Mouse (Mus musculus) intestine, embryonic 14.5 days (tissue): Measurements from ENCODE around the gene Rnf220. TPM values are rescaled to one million over a fixed set of nuclear protein-coding genes. Genes with fewer than 3 reads are reported as not detected.

Source experiments
- ATAC-seq: fragments of 200-750 bp; cut with Nextera tagmentation; replicated peaks from 2 replicates; pipeline ENCODE4 v1.8.0; 2017; ENCODE audit warnings: low read depth, moderate number of reproducible peaks, moderate TSS enrichment, moderate library complexity; ENCODE audit not compliant: low FRiP score, low TSS enrichment
- DNase-seq: peaks from one replicate; pipeline ENCODE4 v3.0.0-alpha.2; 2018; ENCODE audit warnings: low spot score
- H3K27ac ChIP-seq: fragments of 300-500 bp; sonication (generic); 2 replicates; pipeline ENCODE4 v1.5.1; 2014; ENCODE audit warnings: low read depth, mild to moderate bottlenecking, control low read depth
- H3K27me3 ChIP-seq: fragments of 300-500 bp; sonication (generic); replicated peaks from 2 replicates; pipeline ENCODE4 v1.6.1; 2014; ENCODE audit warnings: low read length, control low read depth; ENCODE audit not compliant: control insufficient read depth, insufficient read depth
- H3K36me3 ChIP-seq: fragments of 300-500 bp; sonication (generic); 2 replicates; pipeline ENCODE4 v1.6.1; 2014; ENCODE audit warnings: low read length, control low read depth; ENCODE audit not compliant: control insufficient read depth, insufficient read depth
- H3K4me1 ChIP-seq: fragments of 300-500 bp; sonication (generic); replicated peaks from 2 replicates; pipeline ENCODE4 v1.6.1; 2014; ENCODE audit warnings: low read length, control low read depth, mixed read lengths; ENCODE audit not compliant: control insufficient read depth, insufficient read depth
- H3K4me2 ChIP-seq: fragments of 300-500 bp; sonication (generic); 2 replicates; pipeline ENCODE4 v1.6.1; 2014; ENCODE audit warnings: low read length
- H3K4me3 ChIP-seq: fragments of 300-500 bp; sonication (generic); 2 replicates; pipeline ENCODE4 v1.5.1; 2014; ENCODE audit warnings: low read depth, low read length, control low read depth, mixed read lengths
- H3K9ac ChIP-seq: fragments of 300-500 bp; sonication (generic); 2 replicates; pipeline ENCODE4 v1.6.1; 2014; ENCODE audit warnings: mild to moderate bottlenecking, low read length
- H3K9me3 ChIP-seq: fragments of 300-500 bp; sonication (generic); 2 replicates; pipeline ENCODE4 v1.6.1; 2016; ENCODE audit warnings: low read length, control low read depth; ENCODE audit not compliant: control insufficient read depth
- WGBS: fragments of 180-500 bp; shearing (Covaris S2); extraction: QIAGEN DNeasy Blood & Tissue Kit; methylation state at CpG from one replicate; pipeline ENCODE4 v1.1.7; 2014; 5-methylcytosine and 5-hydroxymethylcytosine counted together
- polyA plus RNA-seq: library from polyadenylated mRNA; unstranded; fragments of >200 nt; fragmentation: Nextera tagmentation; extraction: Ambion mirVana; gene quantifications from 2 replicates; pipeline ENCODE4 v1.2.1, GENCODE M21; 2014

Gene Rnf220
- polyA plus RNA-seq, 1 experiment from 2014 or later, result 65.1 TPM

DNA sequence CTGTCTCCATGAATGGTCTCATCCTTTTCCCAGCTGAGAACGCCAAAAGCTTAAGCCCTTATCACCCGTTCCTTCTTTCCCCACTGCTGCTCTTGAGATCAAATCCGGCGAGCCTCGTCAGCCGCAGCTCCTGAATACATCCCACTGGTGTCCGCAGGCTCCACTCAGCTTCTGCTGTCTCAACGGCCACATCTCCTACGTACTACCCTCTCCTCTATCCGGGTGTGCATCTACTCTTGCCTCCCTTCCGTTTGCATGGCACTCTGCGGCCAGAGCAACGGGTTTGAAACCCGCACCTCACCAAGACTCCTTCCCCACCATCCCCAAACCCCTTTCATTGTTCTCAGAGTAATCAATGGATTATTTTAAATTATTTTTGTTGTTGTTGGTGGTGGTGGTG is 58.8 kb downstream of the Rnf220 start:
- no peak overlapping the region for H3K4me3 ChIP-seq
- no peak for ATAC-seq
- 74% methylated on average over 14 of the region's 14 CpGs for WGBS
- H3K27ac ChIP-seq, result no peak overlapping the region
- no peaks in the 10 kb centered on the region for H3K36me3 ChIP-seq
- H3K9ac ChIP-seq, result no peak overlapping the region
- H3K4me2 ChIP-seq, result no peak overlapping the region
- DNase-seq, result no peak
- H3K27me3 ChIP-seq, result 0 out of 2 replicates have a peak, but pooled peaks cover 7% of the 10 kb centered on the region
- H3K9me3 ChIP-seq, result no peaks in the 10 kb centered on the region
- H3K4me1 ChIP-seq, result 0 out of 2 replicates have a peak, but pooled peaks cover 2% of the 10 kb centered on the region

DNA sequence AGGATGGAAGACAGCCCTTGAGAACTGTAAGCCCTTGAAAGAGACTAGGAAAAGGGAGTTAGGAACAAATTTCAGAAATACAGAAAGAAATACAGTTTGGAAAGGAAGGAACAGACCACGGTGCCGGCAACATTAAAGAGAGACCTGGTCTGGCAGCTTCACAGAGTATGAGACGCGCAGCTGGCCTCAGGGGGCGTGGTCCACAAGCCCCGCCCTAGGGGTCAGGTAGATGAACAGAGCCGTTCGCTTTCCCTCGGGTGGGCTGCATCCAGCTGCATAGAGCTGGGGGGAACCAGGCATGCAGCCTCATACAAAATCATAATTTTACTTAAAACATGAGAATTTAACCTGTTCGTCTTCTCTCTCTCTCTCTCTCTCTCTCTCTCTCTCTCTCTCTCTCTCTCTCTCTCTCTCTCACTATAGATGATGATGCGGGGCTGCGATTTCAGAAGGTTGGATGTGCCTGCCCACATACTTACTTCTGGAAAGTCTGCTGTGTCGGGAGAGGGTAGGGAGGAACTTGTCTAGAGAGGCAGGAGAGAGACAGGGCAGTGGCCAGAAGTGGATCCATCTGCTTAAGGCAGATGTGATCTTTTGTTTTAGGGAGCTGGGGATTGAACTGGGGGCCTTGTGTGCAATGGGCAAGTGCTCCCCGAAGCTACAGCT is 59.7 kb downstream of the Rnf220 start:
- H3K4me3 ChIP-seq, result no peak overlapping the region
- H3K9ac ChIP-seq, result no peak overlapping the region
- no peak overlapping the region for H3K27ac ChIP-seq
- WGBS, result 22% methylated on average over 14 of the region's 14 CpGs
- 0 out of 2 replicates have a peak, but pooled peaks cover 7% of the 10 kb centered on the region for H3K27me3 ChIP-seq
- no peak overlapping the region for H3K4me2 ChIP-seq
- no peaks in the 10 kb centered on the region for H3K9me3 ChIP-seq
- ATAC-seq, result no peak
- H3K36me3 ChIP-seq, result no peaks in the 10 kb centered on the region
- H3K4me1 ChIP-seq, result 0 out of 2 replicates have a peak, but pooled peaks cover 2% of the 10 kb centered on the region
- no peak for DNase-seq

DNA sequence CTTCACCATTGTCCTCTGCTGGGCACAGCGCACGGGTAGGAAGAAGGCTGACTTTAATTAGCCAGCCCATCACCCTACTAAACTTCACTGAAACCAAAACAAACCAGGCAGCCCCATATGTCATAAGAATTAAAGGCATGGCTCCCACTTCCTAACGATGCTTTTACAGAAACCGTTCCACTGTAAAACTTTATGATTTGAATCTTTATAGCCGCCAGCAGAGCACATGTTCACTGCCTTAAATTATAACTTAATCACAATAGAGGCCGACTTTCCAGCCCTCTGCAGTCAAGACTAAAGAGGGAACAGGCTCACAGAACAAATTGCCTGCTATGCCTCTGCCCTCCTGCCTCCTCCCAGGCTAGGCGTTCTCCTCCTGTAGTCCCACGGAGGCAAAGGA is 62.5 kb downstream of the Rnf220 start:
- H3K9me3 ChIP-seq, result no peaks in the 10 kb centered on the region
- H3K4me1 ChIP-seq, result 0 out of 2 replicates have a peak, but pooled peaks cover 2% of the 10 kb centered on the region
- DNase-seq (no peak), ATAC-seq (no peak)
- no peak overlapping the region for H3K9ac ChIP-seq
- no peaks in the 10 kb centered on the region for H3K36me3 ChIP-seq
- no peak overlapping the region for H3K27ac ChIP-seq
- H3K4me2 ChIP-seq, result no peak overlapping the region
- 51% methylated on average over 8 of the region's 8 CpGs for WGBS
- no peak overlapping the region for H3K4me3 ChIP-seq
- peaks cover 7% of the 10 kb centered on the region; the same call in 1 of the 2 replicates for H3K27me3 ChIP-seq

DNA sequence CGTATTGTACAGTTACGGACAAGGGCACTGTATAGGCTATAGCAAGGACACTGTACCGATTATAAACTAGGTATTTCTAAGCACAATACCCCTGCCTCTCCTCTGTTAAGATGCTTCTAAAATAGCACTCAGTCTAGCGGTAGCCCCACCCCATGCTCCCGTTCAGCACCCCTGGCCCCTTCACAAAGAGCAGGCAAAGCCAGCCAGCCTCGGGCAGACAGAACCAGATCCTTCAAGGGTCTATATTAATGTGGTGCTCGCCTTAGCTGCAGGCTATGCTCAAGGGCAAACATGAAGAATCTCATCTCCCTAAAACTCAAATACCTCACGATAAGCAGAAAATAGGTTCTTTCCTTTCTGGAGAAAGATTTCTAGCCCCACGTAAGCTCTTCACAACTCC is 67.2 kb downstream of the Rnf220 start:
- no peak overlapping the region for H3K4me2 ChIP-seq
- H3K36me3 ChIP-seq, result no peaks in the 10 kb centered on the region
- ATAC-seq, result no peak
- no peak for DNase-seq
- 72% methylated on average over 9 of the region's 9 CpGs for WGBS
- no peak overlapping the region for H3K4me3 ChIP-seq
- no peaks in the 10 kb centered on the region for H3K9me3 ChIP-seq
- no peak overlapping the region for H3K27ac ChIP-seq
- 0 out of 2 replicates have a peak, but pooled peaks cover 3% of the 10 kb centered on the region for H3K4me1 ChIP-seq
- H3K9ac ChIP-seq, result no peak overlapping the region
- H3K27me3 ChIP-seq, result peaks cover 6% of the 10 kb centered on the region

DNA sequence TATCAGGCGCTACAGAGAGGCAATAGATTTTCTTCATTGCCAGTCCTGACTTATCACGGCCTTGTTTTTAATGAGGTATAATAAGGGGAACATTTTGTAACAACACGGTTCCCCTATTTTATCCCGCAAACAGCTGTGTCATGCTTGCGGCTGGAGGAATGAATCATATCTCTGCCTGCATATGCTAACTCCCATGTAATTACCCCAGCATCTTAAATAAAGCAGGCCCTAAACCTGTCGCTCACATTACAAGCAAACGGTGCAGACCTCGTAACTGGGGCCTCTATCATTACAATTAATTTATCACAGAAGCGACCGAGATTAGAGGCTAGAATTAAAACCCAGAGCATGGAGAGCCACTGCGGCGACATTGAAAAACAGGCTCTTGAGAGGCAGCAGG is 69.3 kb downstream of the Rnf220 start:
- 28% methylated on average over 12 of the region's 12 CpGs for WGBS
- Histone ChIP-seq H3K9ac (no peak overlapping the region), H3K36me3 (no peaks in the 10 kb centered on the region), H3K27me3 (peaks cover 6% of the 10 kb centered on the region), H3K4me1 (0 out of 2 replicates have a peak, but pooled peaks cover 3% of the 10 kb centered on the region), H3K4me3 (no peak overlapping the region), H3K27ac (no peak overlapping the region), H3K9me3 (no peaks in the 10 kb centered on the region), H3K4me2 (no peak overlapping the region)
- no peak for ATAC-seq
- DNase-seq, result no peak

DNA sequence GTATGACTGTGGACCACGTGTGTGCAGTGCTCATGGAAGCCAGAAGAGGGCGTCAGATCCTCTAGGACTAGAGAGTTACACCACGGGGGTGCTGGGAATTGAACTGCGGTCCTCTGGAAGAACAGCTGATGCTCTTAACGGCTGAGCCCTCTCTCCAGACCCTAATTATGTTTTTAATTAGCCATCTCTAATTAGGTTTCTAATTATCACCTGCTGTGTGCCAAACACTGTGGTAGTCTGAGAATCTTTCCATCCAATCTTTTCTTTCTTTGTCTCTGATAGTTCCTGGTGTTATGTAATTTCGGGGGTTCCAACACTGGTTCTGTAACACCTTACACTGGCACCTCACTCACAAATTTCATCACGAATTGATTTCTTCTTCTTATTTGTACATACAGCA is 75.8 kb downstream of the Rnf220 start:
- no peak overlapping the region for H3K9ac ChIP-seq
- DNase-seq, result no peak
- no peak overlapping the region for H3K4me2 ChIP-seq
- 89% methylated on average over 7 of the region's 7 CpGs for WGBS
- ATAC-seq, result no peak
- H3K4me3 ChIP-seq, result no peak overlapping the region
- H3K4me1 ChIP-seq, result no peaks in the 10 kb centered on the region
- H3K36me3 ChIP-seq, result no peaks in the 10 kb centered on the region
- H3K9me3 ChIP-seq, result 0 out of 2 replicates have a peak, but pooled peaks cover 2% of the 10 kb centered on the region
- H3K27ac ChIP-seq, result no peak overlapping the region
- H3K27me3 ChIP-seq, result no peaks in the 10 kb centered on the region

DNA sequence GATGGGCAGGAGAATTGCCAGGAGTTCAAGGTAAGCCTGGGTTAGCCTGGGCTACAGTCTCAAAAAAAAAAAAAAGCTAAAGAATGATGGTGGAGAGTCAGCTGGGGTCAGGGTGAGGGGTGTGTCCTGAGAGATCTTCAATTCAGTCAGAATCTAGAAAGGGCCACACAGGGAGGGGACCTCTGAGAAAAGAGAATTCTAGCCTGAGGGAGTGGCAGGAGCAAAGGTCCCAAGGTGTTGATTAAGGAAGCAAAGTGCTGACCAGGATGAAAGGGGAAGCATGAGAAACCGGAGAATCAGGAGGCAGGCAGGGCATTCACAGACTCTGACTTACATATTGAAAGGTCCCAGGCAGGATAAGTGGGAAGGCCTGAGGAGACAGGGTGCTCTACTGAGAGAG is 80.0 kb downstream of the Rnf220 start:
- Histone ChIP-seq H3K27me3 (no peaks in the 10 kb centered on the region), H3K9me3 (0 out of 2 replicates have a peak, but pooled peaks cover 2% of the 10 kb centered on the region), H3K36me3 (no peaks in the 10 kb centered on the region), H3K4me1 (no peaks in the 10 kb centered on the region), H3K9ac (no peak overlapping the region), H3K27ac (no peak overlapping the region), H3K4me2 (no peak overlapping the region), H3K4me3 (no peak overlapping the region)
- ATAC-seq (no peak), DNase-seq (no peak)
- 63% methylated on average over 1 of the region's 1 CpGs for WGBS

DNA sequence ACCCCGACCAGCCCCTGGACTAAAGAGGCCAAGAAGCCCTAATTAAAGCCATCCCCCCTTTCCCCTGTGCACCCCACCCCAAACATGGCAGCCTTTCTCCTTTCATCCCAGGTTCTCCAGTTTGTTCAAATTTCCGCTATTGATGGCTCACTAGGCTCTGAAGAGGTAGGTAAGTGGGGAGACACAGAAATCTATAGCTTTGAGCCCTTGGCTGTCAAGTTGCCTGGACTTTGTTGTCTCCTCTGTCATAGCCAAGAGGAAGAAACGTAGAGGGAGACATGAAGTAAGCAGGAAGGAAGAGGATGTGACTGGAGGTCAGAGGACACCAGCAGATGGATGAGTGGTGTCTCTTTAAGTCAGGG is 86.8 kb downstream of the Rnf220 start:
- no peaks in the 10 kb centered on the region for H3K36me3 ChIP-seq
- H3K4me1 ChIP-seq, result no peaks in the 10 kb centered on the region
- no peak overlapping the region for H3K9ac ChIP-seq
- H3K4me2 ChIP-seq, result no peak overlapping the region
- H3K27me3 ChIP-seq, result no peaks in the 10 kb centered on the region
- DNase-seq (no peak), ATAC-seq (no peak)
- H3K27ac ChIP-seq, result no peak overlapping the region
- H3K4me3 ChIP-seq, result no peak overlapping the region
- 40% methylated on average over 3 of the region's 3 CpGs for WGBS
- no peaks in the 10 kb centered on the region for H3K9me3 ChIP-seq
